Mouse (Mus musculus) kidney, embryonic 16.5 days (tissue): Measurements from ENCODE around the gene Fam122b. TPM values are rescaled to one million over a fixed set of nuclear protein-coding genes. Genes with fewer than 3 reads are reported as not detected.

Experiments used
- ATAC-seq: fragments of 200-750 bp; cut with Nextera tagmentation; 2 replicates; pipeline ENCODE4 v1.8.0; 2017; ENCODE audit warnings: moderate TSS enrichment; ENCODE audit not compliant: low FRiP score, low TSS enrichment
- H3K27ac ChIP-seq: fragments of 300-500 bp; sonication (generic); 2 replicates; pipeline ENCODE4 v1.5.1; 2014; ENCODE audit warnings: low read length
- H3K27me3 ChIP-seq: fragments of 300-500 bp; sonication (generic); 2 replicates; pipeline ENCODE4 v1.6.1; 2014; ENCODE audit warnings: low read length, control low read depth, mixed read lengths; ENCODE audit not compliant: insufficient read depth
- H3K36me3 ChIP-seq: fragments of 300-500 bp; sonication (generic); 2 replicates; pipeline ENCODE4 v1.6.1; 2014; ENCODE audit warnings: low read length, control low read depth, mixed read lengths; ENCODE audit not compliant: insufficient read depth
- H3K4me1 ChIP-seq: fragments of 300-500 bp; sonication (generic); 2 replicates; pipeline ENCODE4 v1.6.1; 2014; ENCODE audit warnings: low read length, control low read depth, mixed read lengths; ENCODE audit not compliant: insufficient read depth
- H3K4me2 ChIP-seq: fragments of 300-500 bp; sonication (generic); replicated peaks from 2 replicates; pipeline ENCODE4 v1.6.1; 2014; ENCODE audit warnings: low read depth, low read length
- H3K4me3 ChIP-seq: fragments of 300-500 bp; sonication (generic); 2 replicates; pipeline ENCODE4 v1.5.1; 2014; ENCODE audit warnings: mild to moderate bottlenecking, low read length
- H3K9ac ChIP-seq: fragments of 300-500 bp; sonication (generic); replicated peaks from 2 replicates; pipeline ENCODE4 v1.6.1; 2014; ENCODE audit warnings: low read length
- H3K9me3 ChIP-seq: fragments of 300-500 bp; sonication (generic); 2 replicates; pipeline ENCODE4 v1.6.1; 2016; ENCODE audit warnings: low read length, control low read depth
- WGBS: fragments of 180-500 bp; shearing (Covaris S2); extraction: QIAGEN DNeasy Blood & Tissue Kit; methylation state at CpG from one replicate; pipeline ENCODE4 v1.1.7; 2014; 5-methylcytosine and 5-hydroxymethylcytosine counted together
- polyA plus RNA-seq: library from polyadenylated mRNA; unstranded; fragments of >200 nt; fragmentation: Nextera tagmentation; extraction: Ambion mirVana; gene quantifications from 2 replicates; pipeline ENCODE4 v1.2.1, GENCODE M21; 2015

The Fam122b gene
- polyA plus RNA-seq, 1 experiment from 2014 or later, result 9.4 TPM

DNA sequence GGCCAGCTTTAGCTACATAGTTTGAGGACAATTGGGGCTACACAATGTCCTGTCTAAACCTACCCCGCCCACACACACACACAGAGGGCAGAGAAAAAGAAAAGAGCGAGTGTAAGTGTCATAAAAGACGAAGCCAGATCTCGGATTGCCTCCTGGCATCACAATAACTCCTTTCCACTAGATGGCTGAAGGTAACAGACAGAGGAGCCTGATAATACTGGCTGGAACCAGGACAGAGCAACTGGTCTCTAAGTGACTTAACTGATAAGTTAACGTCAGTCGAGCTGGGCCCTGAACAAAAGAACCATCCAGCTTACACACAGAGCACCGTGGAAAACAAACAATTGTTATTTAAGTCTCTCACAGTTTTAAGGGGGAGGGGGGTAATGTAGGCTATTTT, 33.2 kb downstream of the Fam122b start:
- H3K4me2 ChIP-seq, result no peak overlapping the region
- no peak for ATAC-seq
- H3K4me1 ChIP-seq, result peaks cover 3% of the 10 kb centered on the region; the same call in 1 of the 2 replicates
- no peaks in the 10 kb centered on the region for H3K9me3 ChIP-seq
- no peak overlapping the region for H3K9ac ChIP-seq
- no peak overlapping the region for H3K4me3 ChIP-seq
- H3K36me3 ChIP-seq, result no peaks in the 10 kb centered on the region
- H3K27ac ChIP-seq, result no peak overlapping the region
- no peaks in the 10 kb centered on the region for H3K27me3 ChIP-seq
- 58% methylated on average over 7 of the region's 7 CpGs for WGBS

DNA sequence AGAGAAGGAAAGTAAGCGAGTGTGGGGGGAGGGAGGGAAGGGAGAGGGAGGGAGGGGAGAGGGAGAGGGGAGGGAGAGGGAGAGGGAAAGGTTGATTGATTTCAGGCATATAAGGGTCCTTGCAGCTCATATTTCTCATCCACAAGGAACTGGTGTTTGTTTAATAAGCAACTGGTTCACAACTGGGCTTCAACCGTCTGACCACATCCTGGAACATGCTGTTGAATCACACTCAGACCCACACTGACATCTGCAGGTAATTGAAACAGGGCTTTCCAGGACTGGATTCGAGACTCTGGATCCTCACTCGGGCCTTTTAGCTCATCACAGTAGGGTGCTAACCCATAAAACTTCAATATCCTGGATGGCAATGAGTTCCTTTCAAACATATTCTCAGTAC, 35.9 kb downstream of the Fam122b start:
- Histone ChIP-seq H3K4me3 (no peak overlapping the region), H3K9ac (no peak overlapping the region), H3K27ac (0 out of 2 replicates have a peak overlapping the region, but pooled peaks have one; percentile 50), H3K4me1 (peaks cover 3% of the 10 kb centered on the region; the same call in 1 of the 2 replicates), H3K27me3 (no peaks in the 10 kb centered on the region), H3K36me3 (no peaks in the 10 kb centered on the region), H3K9me3 (no peaks in the 10 kb centered on the region), H3K4me2 (no peak overlapping the region)
- WGBS, result 30% methylated on average over 4 of the region's 4 CpGs
- ATAC-seq, result peak; percentile 85; the same call in 1 of the 2 replicates

DNA sequence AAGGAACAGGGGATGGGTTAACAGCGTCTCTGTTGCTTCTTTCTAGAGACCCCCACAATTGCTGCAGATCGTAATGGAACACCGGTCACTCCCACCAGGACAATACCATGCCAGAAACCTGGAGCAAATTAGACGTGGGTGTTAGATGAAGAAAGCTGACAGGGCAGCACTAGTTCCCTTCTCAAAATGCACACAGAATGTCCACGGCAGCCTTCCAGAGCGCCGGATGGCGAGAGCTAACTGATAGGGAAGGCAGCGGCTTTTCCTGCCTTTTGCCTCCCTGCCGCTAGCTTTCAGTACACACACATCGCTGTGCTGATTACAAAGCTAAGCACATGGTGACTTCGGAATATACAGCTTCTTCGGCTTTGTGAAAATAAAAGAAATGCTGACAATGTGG, 37.6 kb downstream of the Fam122b start:
- Histone ChIP-seq H3K27ac (peak overlapping the region; percentile 76), H3K27me3 (no peaks in the 10 kb centered on the region; the same call in 1 of the 2 replicates), H3K4me2 (peak overlapping the region; percentile 53), H3K36me3 (no peaks in the 10 kb centered on the region), H3K9me3 (no peaks in the 10 kb centered on the region), H3K4me1 (peaks cover 3% of the 10 kb centered on the region; the same call in 1 of the 2 replicates), H3K4me3 (peak overlapping the region; percentile 39), H3K9ac (peak overlapping the region; percentile 57)
- no peak for ATAC-seq
- 37% methylated on average over 13 of the region's 13 CpGs for WGBS

DNA sequence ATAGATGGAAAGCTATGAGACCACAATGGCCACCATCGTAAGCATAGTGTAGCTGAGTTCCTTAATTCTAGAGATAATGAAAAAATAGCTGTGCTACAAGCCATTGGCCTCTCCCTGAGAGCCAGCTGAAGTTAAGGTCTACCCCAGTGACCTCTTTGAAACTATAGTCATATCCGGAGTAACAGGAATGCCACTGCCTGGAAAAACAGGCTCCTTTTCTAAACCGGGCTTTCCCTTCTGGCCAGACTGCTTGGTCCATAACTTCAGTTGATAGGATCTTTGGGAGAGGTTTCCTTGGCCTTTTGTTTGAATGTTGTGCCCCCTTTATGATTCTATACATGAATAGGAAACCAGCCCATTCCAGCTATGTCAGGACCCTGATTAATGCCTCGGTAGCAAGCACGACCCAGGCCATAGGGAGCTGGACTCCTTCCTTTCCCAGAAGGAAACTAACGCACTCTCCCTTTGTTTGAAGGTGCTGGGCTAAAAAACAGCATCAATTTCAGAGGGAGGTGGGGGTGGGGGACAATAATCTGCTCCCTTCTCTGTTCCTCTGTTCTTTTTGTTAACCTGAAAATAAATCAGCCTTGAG, 45.2 kb downstream of the Fam122b start:
- 42% methylated on average over 6 of the region's 6 CpGs for WGBS
- H3K4me1 ChIP-seq, result no peaks in the 10 kb centered on the region; the same call in none of the 2 replicates
- no peak overlapping the region for H3K4me3 ChIP-seq
- H3K4me2 ChIP-seq, result no peak overlapping the region
- no peak overlapping the region for H3K9ac ChIP-seq
- no peaks in the 10 kb centered on the region for H3K36me3 ChIP-seq
- H3K9me3 ChIP-seq, result no peaks in the 10 kb centered on the region
- no peaks in the 10 kb centered on the region; the same call in 1 of the 2 replicates for H3K27me3 ChIP-seq
- peak; percentile 63 for ATAC-seq
- H3K27ac ChIP-seq, result peak overlapping the region; percentile 69

DNA sequence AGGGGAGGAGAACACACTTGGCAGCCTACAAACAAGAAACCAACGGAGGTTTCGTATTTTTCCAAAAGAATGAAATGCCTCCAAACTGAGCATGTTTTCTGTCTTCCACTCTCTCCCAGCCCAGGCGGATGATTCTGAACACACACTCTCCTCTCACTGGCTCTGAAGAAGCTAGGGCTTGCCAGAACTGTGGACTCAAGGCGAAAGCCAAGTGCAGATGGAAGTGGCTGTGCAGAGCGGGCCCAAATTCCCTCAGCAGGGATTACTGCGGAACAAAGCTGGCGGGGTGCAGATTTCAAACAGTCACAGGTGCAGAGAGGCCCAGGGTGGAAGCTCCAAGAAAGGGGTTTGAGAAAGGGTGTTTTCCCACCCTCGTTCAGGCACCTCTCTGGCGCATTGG, 48.8 kb downstream of the Fam122b start:
- no peak overlapping the region for H3K4me3 ChIP-seq
- no peaks in the 10 kb centered on the region for H3K36me3 ChIP-seq
- H3K9me3 ChIP-seq, result no peaks in the 10 kb centered on the region
- no peak overlapping the region for H3K4me2 ChIP-seq
- H3K4me1 ChIP-seq, result no peaks in the 10 kb centered on the region; the same call in none of the 2 replicates
- H3K27ac ChIP-seq, result no peak overlapping the region
- WGBS, result 84% methylated on average over 9 of the region's 9 CpGs
- peaks cover 2% of the 10 kb centered on the region; the same call in 1 of the 2 replicates for H3K27me3 ChIP-seq
- ATAC-seq, result no peak
- no peak overlapping the region for H3K9ac ChIP-seq

DNA sequence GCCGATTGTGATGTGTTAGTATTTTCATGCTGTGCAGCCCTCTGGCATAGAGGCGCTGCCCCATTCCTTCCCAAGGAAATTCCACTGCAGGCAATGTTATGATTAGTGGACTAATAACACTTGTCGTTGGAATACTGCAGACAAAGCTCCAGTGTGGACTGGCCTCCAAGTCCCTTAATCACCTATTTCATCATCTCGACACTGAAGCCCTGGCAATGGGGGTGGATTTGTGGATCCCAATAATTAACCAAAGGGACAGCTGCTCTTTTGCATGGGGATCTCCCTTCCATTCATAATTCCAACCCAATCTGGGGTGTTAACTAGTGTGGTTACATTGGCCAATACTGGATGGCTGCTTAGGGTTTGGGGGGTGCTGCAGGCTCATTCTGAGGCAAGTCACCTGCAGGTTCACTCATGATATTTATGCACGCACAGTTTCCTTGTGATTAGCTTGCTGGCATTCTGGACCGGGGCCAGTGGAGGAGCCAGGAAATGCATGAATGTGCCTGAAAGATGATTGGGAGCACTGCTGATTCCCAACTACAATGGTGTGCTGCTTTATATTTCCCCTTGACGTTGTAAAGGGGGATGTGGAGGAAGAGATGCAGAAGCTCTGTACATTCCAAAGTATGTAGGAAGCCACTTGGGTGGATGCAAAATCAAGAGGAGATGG, 54.9 kb downstream of the Fam122b start:
- Histone ChIP-seq H3K9ac (no peak overlapping the region), H3K27me3 (peaks cover 3% of the 10 kb centered on the region; the same call in 1 of the 2 replicates), H3K36me3 (no peaks in the 10 kb centered on the region), H3K4me2 (no peak overlapping the region), H3K9me3 (no peaks in the 10 kb centered on the region), H3K27ac (peak overlapping the region; percentile 58; the same call in 1 of the 2 replicates), H3K4me3 (no peak overlapping the region), H3K4me1 (peaks cover 25% of the 10 kb centered on the region; the same call in 1 of the 2 replicates)
- WGBS, result 54% methylated on average over 7 of the region's 7 CpGs
- no peak for ATAC-seq

DNA sequence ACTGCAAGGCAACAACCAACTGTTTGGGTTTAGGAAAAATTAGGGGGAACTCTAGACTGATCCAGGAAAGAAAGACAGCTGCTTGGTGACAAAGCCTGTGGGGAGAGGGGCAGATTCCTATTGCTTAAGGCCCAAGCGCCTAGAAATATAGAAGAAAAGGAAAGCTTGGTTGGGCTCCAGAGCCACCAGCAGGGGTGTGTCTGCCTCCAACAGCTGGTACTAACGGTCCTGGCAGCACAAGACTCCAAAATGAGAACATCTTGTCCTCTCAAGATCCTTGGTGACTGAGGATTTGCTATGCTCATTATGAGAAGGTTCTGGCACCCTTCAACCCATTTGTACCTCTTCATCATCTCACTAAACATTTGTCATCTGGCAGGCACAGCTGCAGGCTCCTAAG, 55.8 kb downstream of the Fam122b start:
- Histone ChIP-seq H3K4me3 (no peak overlapping the region), H3K27me3 (peaks cover 3% of the 10 kb centered on the region; the same call in 1 of the 2 replicates), H3K4me2 (no peak overlapping the region), H3K36me3 (no peaks in the 10 kb centered on the region), H3K27ac (peak overlapping the region; percentile 58; the same call in 1 of the 2 replicates), H3K4me1 (peaks cover 25% of the 10 kb centered on the region; the same call in 1 of the 2 replicates), H3K9me3 (no peaks in the 10 kb centered on the region), H3K9ac (no peak overlapping the region)
- ATAC-seq, result no peak
- 68% methylated on average over 2 of the region's 2 CpGs for WGBS

DNA sequence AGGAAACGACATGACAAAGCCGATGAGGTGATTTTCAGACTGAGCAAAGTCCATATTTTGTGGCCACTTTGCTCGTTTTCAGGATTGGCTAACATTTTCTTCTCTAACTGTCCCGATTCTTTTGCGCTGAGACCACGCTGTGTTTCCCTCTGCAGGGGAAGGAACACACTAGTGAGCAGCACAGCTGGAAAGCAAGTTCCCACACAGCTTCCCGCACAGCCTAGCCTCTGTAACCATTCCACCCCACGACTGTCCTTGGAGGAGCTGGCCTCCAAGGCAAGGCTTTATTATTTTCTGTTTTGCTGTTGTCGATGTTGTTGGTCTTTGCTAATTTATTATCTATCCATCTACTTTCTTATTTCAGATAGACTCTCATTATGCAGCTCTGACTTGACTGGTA, 57.1 kb downstream of the Fam122b start:
- peaks cover 31% of the 10 kb centered on the region; the same call in 1 of the 2 replicates for H3K4me1 ChIP-seq
- no peak for ATAC-seq
- H3K4me3 ChIP-seq, result no peak overlapping the region
- H3K27ac ChIP-seq, result peak overlapping the region; percentile 82
- H3K36me3 ChIP-seq, result no peaks in the 10 kb centered on the region
- 48% methylated on average over 9 of the region's 9 CpGs for WGBS
- H3K9ac ChIP-seq, result no peak overlapping the region
- no peaks in the 10 kb centered on the region for H3K9me3 ChIP-seq
- H3K27me3 ChIP-seq, result peaks cover 3% of the 10 kb centered on the region; the same call in 1 of the 2 replicates
- no peak overlapping the region for H3K4me2 ChIP-seq

DNA sequence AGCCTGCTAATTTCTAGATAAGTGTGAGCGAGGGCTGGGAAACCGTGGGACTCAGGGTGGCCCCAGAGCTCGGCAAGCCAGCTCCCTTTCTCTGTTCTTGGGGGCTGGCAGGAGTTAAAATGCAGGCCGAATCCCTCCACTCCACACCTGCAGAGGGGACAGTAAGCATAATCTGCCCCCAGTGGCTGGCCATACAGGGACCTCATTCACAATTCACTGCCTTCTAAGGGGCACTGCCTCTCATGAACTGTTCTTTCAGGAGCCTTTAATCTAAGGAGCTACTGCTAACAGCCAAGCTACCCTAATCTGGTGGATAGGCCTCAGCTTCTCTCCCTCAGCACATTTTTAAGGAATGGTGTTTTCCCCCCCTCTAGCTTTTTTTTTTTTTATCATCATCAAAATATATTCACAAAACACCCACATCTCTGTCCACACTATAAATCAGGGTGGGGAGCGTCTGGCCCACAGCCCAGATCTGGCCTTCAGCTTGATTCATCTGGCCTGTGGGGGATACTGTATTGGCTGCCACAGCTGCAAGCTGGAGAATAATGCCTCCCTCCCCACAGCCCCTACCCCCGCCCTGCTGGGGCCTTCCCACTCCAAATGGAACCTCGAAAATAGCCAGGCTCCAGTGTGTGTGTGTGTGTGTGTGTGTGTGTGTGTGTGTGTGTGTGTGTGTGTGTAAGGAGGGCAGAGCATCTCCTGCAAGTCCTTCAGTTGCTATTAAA, 57.7 kb downstream of the Fam122b start:
- Histone ChIP-seq H3K4me1 (peaks cover 31% of the 10 kb centered on the region; the same call in 1 of the 2 replicates), H3K27me3 (peaks cover 3% of the 10 kb centered on the region; the same call in 1 of the 2 replicates), H3K4me2 (no peak overlapping the region), H3K36me3 (no peaks in the 10 kb centered on the region), H3K27ac (peak overlapping the region; percentile 90), H3K4me3 (no peak overlapping the region), H3K9ac (no peak overlapping the region), H3K9me3 (no peaks in the 10 kb centered on the region)
- WGBS, result 45% methylated on average over 7 of the region's 7 CpGs
- ATAC-seq, result peak; percentile 95
